Mouse (Mus musculus): ENCODE results near the gene Frrs1l. TPM values are rescaled to one million over a fixed set of nuclear protein-coding genes. Genes with fewer than 3 reads are reported as not detected.
A peak's percentile ranks its signal among the peaks of the same experiment; 100 is the strongest.

The Frrs1l gene
- polyA plus RNA-seq (2014; fragmentation: Nextera tagmentation; extraction: Ambion mirVana) = 13.8 and 18.9 TPM in 2 replicates

DNA sequence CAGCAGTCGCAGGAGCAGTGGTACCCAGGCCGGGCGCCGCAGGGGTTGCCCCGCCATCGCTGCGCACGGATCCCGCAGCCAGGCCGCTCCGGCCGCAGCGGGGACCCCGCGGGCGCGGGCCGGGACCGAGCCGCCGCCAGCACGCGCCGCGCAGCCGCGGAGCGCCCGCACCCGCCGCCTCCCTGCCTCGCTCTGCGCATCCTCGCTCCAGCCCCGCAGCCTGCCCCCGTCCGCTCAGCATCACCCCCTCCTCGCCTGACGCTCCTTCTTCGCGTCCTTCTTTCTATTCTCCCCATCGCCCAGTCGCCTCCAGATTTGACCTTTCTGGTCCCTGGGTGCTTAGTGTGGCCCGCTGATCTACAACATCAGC lies at the start of gene Frrs1l:
Frrs1l (minus strand) TSS at position 177 of the 370 bp plus-strand sequence.
- peak within 1 kb of the TSS; percentile 70 for H3K4me3 ChIP-seq (ENCODE audit: low read depth, low read length)
- H3K9ac ChIP-seq (ENCODE audit: low read length) = peak within 1 kb of the TSS; percentile 84
- H3K36me3 ChIP-seq (ENCODE audit: control insufficient read depth, insufficient read depth, low read length) = no peaks in the 10 kb centered on the region
- DNase-seq (ENCODE audit: low spot score) (peak; percentile 59), ATAC-seq (peak; percentile 92)
- 0% methylated on average over 43 of the region's 44 CpGs for WGBS
- H3K9me3 ChIP-seq (replicated peaks; ENCODE audit: control insufficient read depth, low read length) = no peaks in the 10 kb centered on the region
- H3K27me3 ChIP-seq (replicated peaks; ENCODE audit: control insufficient read depth, insufficient read depth, low read length) = 0 out of 2 replicates have a peak, but pooled peaks cover 3% of the 10 kb centered on the region
- peaks cover 3% of the 10 kb centered on the region; the same call in 1 of the 2 replicates for H3K4me1 ChIP-seq (ENCODE audit: control insufficient read depth, insufficient read depth, low read length)
- peak within 1 kb of the TSS; percentile 83 for H3K27ac ChIP-seq (ENCODE audit: low read depth, low read length)
- peak within 1 kb of the TSS; percentile 87 for H3K4me2 ChIP-seq (ENCODE audit: low read length)

GRCm38 (mm10) chr4:57039127-57040031 lies 49.2 kb upstream of the Frrs1l start:
- ATAC-seq (peak; percentile 85), DNase-seq (ENCODE audit: low spot score) (peak; percentile 75)
- peak overlapping the region; percentile 56 for H3K4me2 ChIP-seq (ENCODE audit: low read length)
- H3K4me1 ChIP-seq (ENCODE audit: control insufficient read depth, insufficient read depth, low read length) = peaks cover 6% of the 10 kb centered on the region
- WGBS = 11% methylated on average over 20 of the region's 23 CpGs
- H3K9ac ChIP-seq (ENCODE audit: low read length) = peak overlapping the region; percentile 54
- H3K9me3 ChIP-seq (replicated peaks; ENCODE audit: control insufficient read depth, low read length) = no peaks in the 10 kb centered on the region
- H3K36me3 ChIP-seq (ENCODE audit: control insufficient read depth, insufficient read depth, low read length) = no peaks in the 10 kb centered on the region
- no peak overlapping the region for H3K27ac ChIP-seq (ENCODE audit: low read depth, low read length)
- H3K27me3 ChIP-seq (replicated peaks; ENCODE audit: control insufficient read depth, insufficient read depth, low read length) = no peaks in the 10 kb centered on the region
- H3K4me3 ChIP-seq (ENCODE audit: low read depth, low read length) = peak overlapping the region; percentile 21

DNA sequence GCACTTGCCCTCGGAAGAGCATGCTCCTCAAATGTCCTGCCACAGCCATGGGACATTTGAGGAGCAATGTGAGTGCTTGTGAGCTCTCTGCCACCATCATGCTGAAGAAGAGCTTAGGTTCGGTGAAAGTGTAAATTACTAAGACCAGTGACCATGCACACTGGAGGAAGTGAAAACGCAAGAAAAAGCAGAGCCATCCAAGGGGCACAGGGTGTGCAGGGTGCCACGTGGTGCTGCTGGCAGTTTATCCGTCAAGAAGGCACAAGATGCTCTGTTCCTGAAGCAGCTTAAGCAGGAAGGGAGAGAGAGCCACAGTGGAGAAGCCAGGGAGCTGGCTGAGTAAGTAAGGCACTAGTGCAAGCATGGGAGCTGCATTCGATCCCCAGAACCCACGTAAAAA lies 47.4 kb upstream of the Frrs1l start:
- WGBS = 77% methylated on average over 7 of the region's 7 CpGs
- Histone ChIP-seq H3K27me3 (replicated peaks; ENCODE audit: control insufficient read depth, insufficient read depth, low read length) (no peaks in the 10 kb centered on the region), H3K9ac (ENCODE audit: low read length) (no peak overlapping the region), H3K36me3 (ENCODE audit: control insufficient read depth, insufficient read depth, low read length) (no peaks in the 10 kb centered on the region), H3K27ac (ENCODE audit: low read depth, low read length) (no peak overlapping the region), H3K4me2 (ENCODE audit: low read length) (no peak overlapping the region), H3K9me3 (replicated peaks; ENCODE audit: control insufficient read depth, low read length) (no peaks in the 10 kb centered on the region), H3K4me3 (ENCODE audit: low read depth, low read length) (no peak overlapping the region), H3K4me1 (ENCODE audit: control insufficient read depth, insufficient read depth, low read length) (peaks cover 6% of the 10 kb centered on the region)
- ATAC-seq (no peak), DNase-seq (ENCODE audit: low spot score) (no peak)

GRCm38 (mm10) chr4:57034169-57034568 lies 44.0 kb upstream of the Frrs1l start:
- WGBS = 89% methylated on average over 5 of the region's 5 CpGs
- no peak for DNase-seq (ENCODE audit: low spot score)
- no peak overlapping the region for H3K4me3 ChIP-seq (ENCODE audit: low read depth, low read length)
- no peaks in the 10 kb centered on the region for H3K9me3 ChIP-seq (replicated peaks; ENCODE audit: control insufficient read depth, low read length)
- H3K9ac ChIP-seq (ENCODE audit: low read length) = no peak overlapping the region
- H3K27me3 ChIP-seq (replicated peaks; ENCODE audit: control insufficient read depth, insufficient read depth, low read length) = no peaks in the 10 kb centered on the region
- no peak overlapping the region for H3K27ac ChIP-seq (ENCODE audit: low read depth, low read length)
- H3K4me1 ChIP-seq (ENCODE audit: control insufficient read depth, insufficient read depth, low read length) = no peaks in the 10 kb centered on the region
- ATAC-seq = no peak
- no peaks in the 10 kb centered on the region for H3K36me3 ChIP-seq (ENCODE audit: control insufficient read depth, insufficient read depth, low read length)
- no peak overlapping the region for H3K4me2 ChIP-seq (ENCODE audit: low read length)

- Histone ChIP-seq H3K36me3 (ENCODE audit: control insufficient read depth, insufficient read depth, low read length) (no peaks in the 10 kb centered on the region), H3K4me2 (ENCODE audit: low read length) (no peak overlapping the region), H3K9me3 (replicated peaks; ENCODE audit: control insufficient read depth, low read length) (no peaks in the 10 kb centered on the region), H3K4me3 (ENCODE audit: low read depth, low read length) (no peak overlapping the region), H3K9ac (ENCODE audit: low read length) (no peak overlapping the region), H3K27ac (ENCODE audit: low read depth, low read length) (no peak overlapping the region), H3K4me1 (ENCODE audit: control insufficient read depth, insufficient read depth, low read length) (no peaks in the 10 kb centered on the region), H3K27me3 (replicated peaks; ENCODE audit: control insufficient read depth, insufficient read depth, low read length) (no peaks in the 10 kb centered on the region)
- 83% methylated on average over 4 of the region's 4 CpGs for WGBS
- no peak for ATAC-seq
- no peak for DNase-seq (ENCODE audit: low spot score)
Observed at GRCm38 (mm10) chr4:57031440-57031839, 41.2 kb upstream of the Frrs1l start.

DNA sequence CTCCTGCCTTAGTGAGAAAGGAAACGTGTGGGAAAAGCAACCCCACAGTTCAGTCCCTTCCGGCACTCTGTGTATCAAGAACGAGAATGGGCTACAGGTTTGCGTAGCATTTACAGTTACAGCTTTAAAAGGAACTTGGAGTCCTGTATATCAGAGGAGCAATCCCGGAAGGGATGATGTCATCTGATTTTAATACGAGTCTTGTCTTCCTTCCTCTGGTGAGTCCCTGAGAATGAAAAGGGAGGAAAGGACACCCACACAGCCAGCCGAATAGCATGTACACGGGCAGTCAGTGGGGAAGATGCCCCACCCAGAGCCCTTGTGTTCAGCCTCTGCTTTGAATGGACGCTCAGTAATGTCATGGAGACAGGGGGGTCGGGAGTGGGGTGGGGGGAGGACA lies 37.8 kb upstream of the Frrs1l start:
- H3K4me2 ChIP-seq (ENCODE audit: low read length) = no peak overlapping the region
- H3K27me3 ChIP-seq (replicated peaks; ENCODE audit: control insufficient read depth, insufficient read depth, low read length) = no peaks in the 10 kb centered on the region
- no peaks in the 10 kb centered on the region for H3K9me3 ChIP-seq (replicated peaks; ENCODE audit: control insufficient read depth, low read length)
- H3K9ac ChIP-seq (ENCODE audit: low read length) = no peak overlapping the region
- H3K36me3 ChIP-seq (ENCODE audit: control insufficient read depth, insufficient read depth, low read length) = no peaks in the 10 kb centered on the region
- DNase-seq (ENCODE audit: low spot score) (no peak), ATAC-seq (no peak)
- H3K4me3 ChIP-seq (ENCODE audit: low read depth, low read length) = no peak overlapping the region
- no peak overlapping the region for H3K27ac ChIP-seq (ENCODE audit: low read depth, low read length)
- H3K4me1 ChIP-seq (ENCODE audit: control insufficient read depth, insufficient read depth, low read length) = no peaks in the 10 kb centered on the region
- WGBS = 51% methylated on average over 10 of the region's 10 CpGs

DNA sequence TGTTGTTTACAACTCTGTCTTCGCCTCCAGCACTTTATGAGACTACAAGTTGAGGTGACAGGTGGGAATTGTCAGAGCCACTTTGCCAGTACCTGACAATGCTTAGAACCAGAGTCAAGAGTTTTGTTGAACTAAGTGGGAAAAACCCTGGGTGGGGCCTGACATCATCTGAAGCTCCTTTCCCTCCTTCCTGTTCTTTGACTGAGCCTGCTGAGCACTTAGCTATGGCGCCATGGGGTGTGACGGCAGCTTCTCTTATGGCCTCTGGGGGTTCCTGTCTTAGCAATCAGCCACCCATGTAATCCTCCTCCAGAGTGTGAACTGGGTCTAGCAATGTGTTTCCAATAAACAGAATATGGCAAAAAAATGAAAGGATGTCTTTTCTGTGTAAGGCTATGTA lies 33.3 kb upstream of the Frrs1l start:
- Histone ChIP-seq H3K4me2 (ENCODE audit: low read length) (no peak overlapping the region), H3K9ac (ENCODE audit: low read length) (no peak overlapping the region), H3K27ac (ENCODE audit: low read depth, low read length) (no peak overlapping the region), H3K36me3 (ENCODE audit: control insufficient read depth, insufficient read depth, low read length) (no peaks in the 10 kb centered on the region), H3K27me3 (replicated peaks; ENCODE audit: control insufficient read depth, insufficient read depth, low read length) (no peaks in the 10 kb centered on the region), H3K4me3 (ENCODE audit: low read depth, low read length) (no peak overlapping the region), H3K4me1 (ENCODE audit: control insufficient read depth, insufficient read depth, low read length) (no peaks in the 10 kb centered on the region), H3K9me3 (replicated peaks; ENCODE audit: control insufficient read depth, low read length) (no peaks in the 10 kb centered on the region)
- ATAC-seq (no peak), DNase-seq (ENCODE audit: low spot score) (no peak)
- 72% methylated on average over 3 of the region's 3 CpGs for WGBS

DNA sequence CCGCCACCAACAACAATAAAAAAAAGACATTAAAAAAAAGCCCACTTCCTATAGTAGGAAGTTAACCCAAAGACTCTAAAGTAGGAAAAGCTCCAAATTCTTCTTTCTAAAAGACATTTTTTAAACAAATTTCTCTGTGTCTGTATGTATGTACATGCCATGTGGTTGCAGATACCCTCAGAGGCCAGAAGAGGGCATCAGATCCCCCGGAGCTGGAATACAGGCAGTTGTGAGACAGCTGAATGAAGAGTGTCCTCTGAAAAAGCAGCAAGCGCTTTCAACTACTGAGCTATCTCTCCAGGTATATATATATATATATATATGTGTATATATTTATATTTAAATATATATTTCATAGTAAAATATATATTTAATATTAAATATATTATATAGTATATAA lies 31.1 kb upstream of the Frrs1l start:
- Histone ChIP-seq H3K4me3 (ENCODE audit: low read depth, low read length) (no peak overlapping the region), H3K9me3 (replicated peaks; ENCODE audit: control insufficient read depth, low read length) (no peaks in the 10 kb centered on the region), H3K4me1 (ENCODE audit: control insufficient read depth, insufficient read depth, low read length) (no peaks in the 10 kb centered on the region), H3K4me2 (ENCODE audit: low read length) (no peak overlapping the region), H3K36me3 (ENCODE audit: control insufficient read depth, insufficient read depth, low read length) (no peaks in the 10 kb centered on the region), H3K27me3 (replicated peaks; ENCODE audit: control insufficient read depth, insufficient read depth, low read length) (no peaks in the 10 kb centered on the region; the same call in 1 of the 2 replicates), H3K9ac (ENCODE audit: low read length) (no peak overlapping the region), H3K27ac (ENCODE audit: low read depth, low read length) (no peak overlapping the region)
- ATAC-seq (no peak), DNase-seq (ENCODE audit: low spot score) (no peak)
- 87% methylated on average over 3 of the region's 3 CpGs for WGBS

DNA sequence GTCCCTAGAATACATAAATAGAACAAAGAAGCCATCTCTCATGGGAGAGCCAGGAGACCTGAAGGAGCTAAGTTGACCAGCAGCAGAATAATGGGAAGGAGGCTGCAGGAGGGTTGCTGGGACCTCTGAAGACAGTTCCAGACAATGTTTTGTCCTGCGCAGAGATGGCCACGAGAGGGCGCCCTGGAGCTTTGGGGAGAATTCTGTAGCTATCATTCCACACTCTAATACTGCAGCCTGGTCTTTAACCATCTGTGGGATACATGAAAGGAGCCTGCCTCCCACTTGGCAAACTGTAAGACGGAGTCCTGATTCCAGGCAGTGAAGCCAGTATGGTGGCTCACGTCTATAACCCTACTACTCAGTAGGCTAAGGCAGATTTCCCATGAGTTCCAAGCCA lies 27.0 kb upstream of the Frrs1l start:
- Histone ChIP-seq H3K9me3 (replicated peaks; ENCODE audit: control insufficient read depth, low read length) (no peaks in the 10 kb centered on the region), H3K4me3 (ENCODE audit: low read depth, low read length) (no peak overlapping the region), H3K27me3 (replicated peaks; ENCODE audit: control insufficient read depth, insufficient read depth, low read length) (no peaks in the 10 kb centered on the region; the same call in 1 of the 2 replicates), H3K4me1 (ENCODE audit: control insufficient read depth, insufficient read depth, low read length) (no peaks in the 10 kb centered on the region), H3K4me2 (ENCODE audit: low read length) (no peak overlapping the region), H3K9ac (ENCODE audit: low read length) (no peak overlapping the region), H3K27ac (ENCODE audit: low read depth, low read length) (no peak overlapping the region), H3K36me3 (ENCODE audit: control insufficient read depth, insufficient read depth, low read length) (no peaks in the 10 kb centered on the region)
- 22% methylated on average over 5 of the region's 5 CpGs for WGBS
- peak; percentile 69 for DNase-seq (ENCODE audit: low spot score)
- peak; percentile 26; the same call in 1 of the 2 replicates for ATAC-seq

Measured in forebrain, embryonic 14.5 days (tissue).